Mouse (Mus musculus) right cerebral cortex, postnatal 14 days (tissue): ENCODE results near the gene Slc4a2.
"Not testable (repeated sequence)": the region's sequence is repeated elsewhere in the genome, so short reads cannot be mapped to it uniquely, and the experiment has no call there.

Source experiments
- DNase-seq: peaks from one replicate; pipeline ENCODE4 v3.0.0; 2022

Gene Slc4a2

DNA sequence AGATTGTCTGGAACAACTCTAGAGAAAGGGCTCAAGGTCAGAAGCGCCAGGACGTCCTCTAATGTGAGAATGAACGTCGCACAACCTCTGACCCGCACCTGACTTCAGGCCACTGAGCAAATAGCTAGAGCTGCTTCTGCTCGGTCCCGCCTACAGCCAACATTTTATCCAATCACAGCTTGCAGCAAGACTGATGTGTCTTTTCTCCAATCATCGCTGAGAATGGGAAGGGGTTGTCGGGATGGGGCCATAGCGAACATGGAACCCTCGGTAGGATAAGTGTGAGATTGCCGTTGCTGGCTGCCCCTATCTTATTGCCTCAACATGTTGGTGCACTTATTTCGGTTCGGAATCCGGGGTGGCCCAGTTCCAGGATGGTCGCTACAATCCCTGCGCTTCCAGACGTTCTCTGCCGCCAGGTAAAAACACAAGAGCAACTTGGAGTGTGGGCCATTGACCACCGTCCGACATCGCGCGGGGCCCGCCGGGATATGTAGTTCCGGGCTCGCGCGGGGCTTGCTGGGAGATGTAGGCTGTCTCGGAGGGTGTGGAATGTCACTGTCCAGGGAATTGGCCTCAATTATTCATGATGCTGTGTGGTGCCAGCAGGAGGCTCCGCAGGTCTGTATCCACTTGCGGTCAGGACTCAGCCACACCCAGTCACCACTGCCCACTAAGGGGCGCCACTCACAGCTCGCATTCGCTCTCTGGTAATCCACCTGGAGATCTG lies 29.3 kb upstream of the Slc4a2 start:
- peak; percentile 90 for DNase-seq

DNA sequence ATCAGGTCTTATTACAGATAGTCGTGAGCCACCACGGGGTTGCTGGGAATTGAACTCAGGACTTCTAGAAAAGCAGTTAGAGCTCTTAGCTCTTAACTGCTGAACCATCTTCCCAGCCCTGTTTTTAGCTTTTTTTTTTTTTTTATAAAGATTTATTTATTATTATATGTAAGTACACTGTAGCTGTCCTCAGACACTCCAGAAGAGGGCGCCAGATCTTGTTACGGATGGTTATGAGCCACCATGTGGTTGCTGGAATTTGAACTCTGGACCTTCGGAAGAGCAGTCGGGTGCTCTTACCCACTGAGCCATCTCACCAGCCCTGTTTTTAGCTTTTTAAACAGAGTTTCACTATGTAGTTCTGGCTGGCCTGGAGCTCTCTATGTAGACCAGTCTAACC lies 27.4 kb upstream of the Slc4a2 start:
- DNase-seq: not testable (repeated sequence)

DNA sequence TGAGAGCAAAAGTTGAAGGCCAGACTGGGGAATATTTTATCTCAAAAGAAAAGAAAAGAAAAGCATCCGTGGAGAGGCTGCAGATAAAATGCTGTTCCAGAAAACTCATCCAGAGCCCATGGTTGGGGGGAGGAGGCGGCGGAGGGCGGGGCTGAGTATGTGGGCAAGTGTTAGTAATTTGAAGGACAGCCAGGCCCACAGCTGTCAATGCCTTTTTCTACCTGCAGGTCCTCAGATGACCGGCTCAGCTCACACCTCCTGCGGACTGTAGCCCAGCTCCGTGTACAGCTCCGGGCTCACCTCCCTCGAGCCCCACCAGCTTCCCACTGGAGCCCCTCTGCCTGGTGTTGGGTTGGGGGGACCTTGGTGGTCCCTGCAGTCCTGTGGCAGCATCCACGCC lies 24.0 kb upstream of the Slc4a2 start:
- DNase-seq: no peak

DNA sequence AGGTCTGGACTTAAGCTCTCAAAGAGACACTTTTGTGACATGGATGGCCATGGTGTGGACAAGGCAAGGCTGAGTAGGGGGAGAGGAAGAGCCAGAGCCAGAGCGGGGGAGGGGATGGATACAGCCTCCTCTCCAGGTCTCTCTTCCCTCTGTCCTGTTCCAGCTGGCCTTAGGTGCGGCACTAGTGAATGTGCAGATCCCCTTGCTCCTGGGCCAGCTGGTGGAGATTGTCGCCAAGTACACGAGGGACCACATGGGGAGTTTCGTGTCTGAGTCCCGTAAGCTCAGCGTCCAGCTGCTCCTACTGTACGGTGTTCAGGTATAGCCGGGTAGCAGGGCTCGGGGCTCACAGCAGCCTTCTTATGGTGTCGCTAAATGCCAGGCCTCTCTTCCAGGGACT lies 23.3 kb upstream of the Slc4a2 start:
- DNase-seq: no peak

DNA sequence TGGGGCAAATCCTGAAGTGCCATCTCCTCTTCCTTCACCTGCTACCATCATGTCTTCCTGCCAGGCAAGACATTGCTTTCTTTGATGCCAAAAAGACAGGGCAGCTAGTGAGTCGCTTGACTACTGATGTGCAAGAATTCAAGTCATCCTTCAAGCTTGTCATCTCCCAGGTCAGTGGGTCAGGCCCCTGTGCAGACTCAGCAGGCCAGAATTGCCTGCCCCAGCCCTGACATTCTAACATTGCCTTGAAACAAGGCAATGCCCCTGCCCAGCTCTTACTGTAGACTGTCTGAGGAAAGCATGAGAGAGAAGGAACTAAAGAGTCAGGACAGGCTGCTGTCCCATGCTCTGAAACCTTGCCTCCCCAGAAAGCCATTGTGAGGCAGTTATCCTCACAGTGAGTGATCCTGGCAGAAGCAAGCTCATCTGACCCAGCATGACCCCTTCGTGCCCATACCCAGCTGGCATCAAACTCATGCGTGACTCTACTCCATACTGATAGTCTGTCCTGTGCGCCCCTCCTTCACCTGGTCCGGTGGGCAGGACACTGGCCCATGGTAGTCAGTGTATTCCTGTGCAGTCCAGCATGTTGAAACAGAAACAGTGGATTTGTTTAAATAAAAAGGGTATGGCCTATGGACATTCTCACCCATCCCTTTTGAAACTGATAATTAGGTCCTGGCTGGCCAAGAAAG lies 22.6 kb upstream of the Slc4a2 start:
- DNase-seq: no peak

DNA sequence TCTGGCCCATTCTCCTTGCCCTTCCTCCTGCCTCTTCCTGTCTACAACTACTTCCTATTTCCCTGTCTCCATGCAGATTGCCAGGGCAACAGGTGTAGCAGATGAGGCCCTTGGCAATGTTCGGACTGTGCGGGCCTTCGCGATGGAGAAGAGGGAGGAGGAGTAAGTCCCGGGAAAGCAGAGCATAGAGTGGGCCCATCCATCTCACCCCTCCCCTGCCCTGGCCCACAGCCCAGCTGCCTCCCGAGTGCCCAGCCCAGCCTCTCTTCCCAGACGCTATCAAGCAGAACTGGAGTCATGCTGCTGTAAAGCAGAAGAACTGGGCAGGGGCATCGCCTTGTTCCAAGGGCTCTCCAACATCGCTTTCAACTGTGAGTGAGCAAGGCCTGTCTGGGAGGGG lies 21.7 kb upstream of the Slc4a2 start:
- no peak for DNase-seq

DNA sequence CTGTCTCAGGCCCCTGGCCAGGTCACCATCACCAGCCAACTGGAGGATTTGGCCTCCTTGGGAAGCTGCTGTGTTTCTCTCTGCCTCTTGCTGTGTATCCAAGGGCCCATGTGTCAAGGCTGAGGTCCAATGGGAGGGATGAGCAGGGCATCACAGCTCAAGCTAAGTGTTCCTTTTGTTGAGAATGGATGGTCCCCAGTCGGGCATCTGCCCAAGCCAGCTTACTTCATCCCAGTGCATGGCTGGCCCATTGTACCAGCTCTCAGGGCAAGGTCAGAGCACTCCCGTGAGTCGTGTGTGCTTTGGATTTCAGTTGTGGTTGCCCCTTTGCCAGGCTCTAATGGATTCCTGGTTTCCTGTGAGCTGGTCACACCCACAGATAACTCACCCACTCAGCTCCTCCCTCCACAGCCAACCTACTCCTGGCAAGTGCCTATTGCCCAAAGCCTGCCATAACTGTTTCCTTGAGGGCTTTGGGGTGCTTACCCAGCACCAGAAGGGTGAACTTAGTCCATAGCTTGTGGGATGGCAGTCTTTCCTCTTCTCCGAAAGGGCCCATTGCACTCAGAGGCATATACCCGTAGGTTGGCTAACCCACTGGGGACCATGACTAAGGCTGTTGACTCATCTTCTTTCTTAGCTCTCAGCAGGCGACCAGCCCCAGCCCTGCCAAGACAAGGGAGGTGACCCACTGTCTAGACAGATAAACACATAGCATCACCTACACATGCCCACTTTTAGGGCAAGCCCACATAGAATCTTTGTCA lies 18.9 kb upstream of the Slc4a2 start:
- DNase-seq: no peak

DNA sequence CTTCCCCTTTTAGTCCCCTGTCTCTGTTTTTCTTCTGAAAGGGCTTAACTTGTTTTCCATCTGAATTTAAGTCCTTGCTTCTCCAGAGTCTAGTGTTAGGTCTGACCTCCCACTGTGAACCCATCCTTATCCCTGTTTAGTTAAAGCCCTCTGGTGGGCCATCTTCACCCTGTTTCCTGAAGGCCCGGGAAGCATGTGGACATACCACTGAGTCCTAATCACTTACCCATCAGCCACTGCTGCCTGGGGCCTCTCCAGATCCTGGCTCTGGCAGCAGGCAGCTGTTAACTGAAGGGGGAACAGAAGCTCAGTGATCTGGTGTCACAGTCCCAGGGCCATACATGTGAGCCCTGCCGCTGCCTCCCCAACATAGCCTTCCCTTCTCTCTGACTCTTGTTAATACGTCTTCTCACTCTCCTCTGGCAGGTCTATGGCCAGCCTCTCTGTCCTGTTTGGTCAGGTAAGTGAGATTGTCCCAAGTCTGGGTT lies 18.2 kb upstream of the Slc4a2 start:
- DNase-seq: no peak

DNA sequence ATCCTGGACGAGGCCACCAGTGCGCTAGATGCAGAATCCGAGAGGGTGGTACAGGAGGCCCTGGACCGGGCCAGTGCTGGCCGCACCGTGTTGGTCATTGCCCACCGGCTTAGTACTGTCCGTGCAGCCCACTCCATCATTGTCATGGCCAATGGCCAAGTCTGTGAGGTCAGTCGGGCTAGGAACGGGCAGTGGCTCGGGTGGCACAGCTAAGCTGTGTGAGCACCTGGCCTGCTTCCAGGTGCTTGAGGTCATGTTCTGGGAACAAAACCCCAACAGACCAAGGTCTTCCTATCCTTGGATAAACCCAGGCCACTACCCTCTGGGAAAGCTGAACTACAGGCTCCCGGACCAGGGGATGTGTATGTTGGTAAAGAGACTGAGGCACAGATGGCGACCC lies 15.0 kb upstream of the Slc4a2 start:
- no peak for DNase-seq

DNA sequence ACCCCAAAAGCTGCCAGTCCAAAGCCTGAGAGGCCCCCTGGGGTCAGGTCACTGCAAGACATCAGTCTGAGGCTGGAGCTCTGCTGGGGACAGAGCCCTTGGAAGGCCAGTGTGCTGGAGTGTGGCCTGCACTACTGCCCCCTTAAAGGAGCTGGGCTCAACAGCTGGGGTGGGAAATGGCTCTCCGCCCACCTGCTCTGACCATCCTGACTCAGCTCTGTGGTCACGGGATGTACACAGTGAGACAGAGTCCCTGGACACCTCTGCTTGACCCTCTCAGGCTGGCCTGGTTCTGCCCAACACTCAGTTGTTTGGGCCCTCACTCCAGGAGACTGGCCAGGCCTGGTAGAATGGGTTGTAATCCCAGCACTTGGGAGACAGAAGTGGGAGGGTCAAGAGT lies 14.2 kb upstream of the Slc4a2 start:
- no peak for DNase-seq

DNA sequence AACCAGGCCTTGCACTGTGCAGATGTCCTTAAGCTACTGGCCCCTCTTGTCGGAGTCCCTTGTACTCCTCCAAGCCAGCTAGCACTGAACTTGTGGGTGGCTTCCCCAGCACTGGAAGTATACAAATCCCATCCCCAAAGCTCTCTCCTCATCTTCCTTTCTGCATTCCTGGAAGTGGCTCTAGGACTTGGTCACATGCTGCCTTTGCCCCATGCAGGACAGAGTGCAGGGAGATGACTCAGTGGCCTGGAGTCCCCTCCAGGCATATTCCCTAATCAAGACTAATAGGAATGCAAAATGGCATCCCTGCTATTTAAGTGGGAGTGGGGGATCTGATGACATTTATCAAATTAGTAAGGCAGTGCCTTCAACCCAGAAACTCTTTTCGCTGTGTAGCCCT lies 11.6 kb upstream of the Slc4a2 start:
- no peak for DNase-seq

DNA sequence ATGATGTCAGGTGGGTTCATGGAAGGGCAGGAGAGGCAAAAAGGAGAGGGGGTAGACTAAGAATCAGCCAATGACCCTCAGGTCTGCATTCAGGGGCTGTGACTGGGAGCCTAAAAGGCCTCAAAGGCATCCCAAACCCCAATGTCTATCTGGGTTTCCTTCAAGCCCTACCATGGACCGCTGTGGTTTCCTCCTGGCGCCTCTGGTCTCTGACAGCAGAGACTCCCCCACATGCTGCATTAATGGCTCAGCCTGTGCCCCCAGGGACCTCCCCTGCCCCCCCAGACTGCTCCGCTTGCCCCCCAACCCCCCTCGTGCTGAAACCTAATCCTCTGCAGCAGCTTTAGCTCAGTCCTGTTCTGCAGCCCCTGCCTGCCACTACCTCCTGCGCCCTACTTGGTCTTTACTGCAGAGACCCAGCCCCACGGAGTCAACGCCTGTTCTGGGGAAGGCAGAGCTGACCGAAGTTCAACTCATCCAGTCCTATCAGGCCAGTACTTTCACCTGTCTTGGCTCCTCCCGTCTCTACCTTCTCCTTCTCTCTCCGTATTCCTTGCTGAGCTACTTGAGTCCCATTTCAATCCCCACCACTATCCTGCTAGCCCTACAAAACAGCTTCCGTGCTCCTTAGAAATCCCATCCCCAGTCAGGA lies 10.5 kb upstream of the Slc4a2 start, which contains the start of gene Asic3:
TSS of gene Asic3 (plus strand) at position 351 of the 652 bp plus-strand sequence.
- DNase-seq: no peak

DNA sequence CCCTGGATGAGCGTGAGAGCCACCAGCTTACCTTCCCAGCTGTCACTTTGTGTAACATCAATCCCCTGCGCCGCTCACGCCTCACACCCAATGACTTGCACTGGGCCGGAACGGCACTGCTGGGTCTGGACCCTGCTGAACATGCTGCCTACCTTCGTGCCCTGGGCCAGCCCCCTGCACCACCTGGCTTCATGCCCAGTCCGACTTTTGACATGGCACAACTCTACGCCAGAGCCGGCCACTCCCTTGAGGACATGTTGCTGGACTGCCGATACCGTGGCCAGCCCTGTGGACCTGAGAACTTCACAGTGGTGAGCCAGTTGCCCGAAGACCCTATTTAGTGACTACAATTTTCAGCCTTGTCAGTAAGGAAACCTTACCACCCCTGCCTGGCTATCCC lies 9.7 kb upstream of the Slc4a2 start:
- no peak for DNase-seq

DNA sequence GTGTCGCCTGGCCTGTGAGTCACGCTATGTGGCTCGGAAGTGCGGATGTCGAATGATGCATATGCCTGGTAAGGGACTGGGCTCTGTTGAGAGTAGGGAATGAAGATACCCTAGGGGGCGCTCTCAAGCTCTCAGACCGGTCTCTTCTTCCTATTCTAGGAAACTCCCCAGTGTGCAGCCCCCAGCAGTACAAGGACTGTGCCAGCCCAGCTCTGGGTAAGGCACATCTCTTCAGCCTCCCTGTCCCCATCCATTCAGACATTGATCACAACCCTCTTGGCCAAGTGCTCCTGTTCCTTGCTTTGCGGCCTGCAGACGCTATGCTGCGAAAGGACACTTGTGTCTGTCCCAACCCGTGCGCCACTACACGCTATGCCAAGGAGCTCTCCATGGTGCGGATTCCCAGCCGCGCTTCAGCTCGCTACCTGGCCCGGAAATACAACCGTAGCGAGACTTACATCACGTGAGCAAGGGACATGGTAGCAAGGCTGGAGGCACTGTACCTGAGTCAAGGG lies 7.4 kb upstream of the Slc4a2 start:
- DNase-seq: peak; percentile 67

DNA sequence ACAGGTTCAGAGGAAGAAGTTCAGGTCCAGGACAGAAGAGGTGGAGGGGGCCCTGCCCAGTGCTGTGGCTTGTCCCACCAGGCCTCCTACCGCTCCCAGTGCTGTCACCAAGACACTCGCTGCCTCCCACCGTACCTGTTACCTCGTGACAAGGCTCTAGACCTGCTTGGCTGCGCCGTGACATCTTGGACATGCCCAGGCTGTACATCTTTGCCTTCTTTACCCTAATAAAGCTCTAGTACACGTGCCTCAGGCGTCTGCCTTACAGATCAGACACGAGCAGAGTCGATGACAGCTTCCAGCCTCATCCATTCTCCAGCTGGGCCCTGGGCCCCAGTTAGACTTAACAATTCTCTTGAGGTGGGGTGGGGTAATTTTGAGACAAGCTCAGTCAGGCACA lies 6.0 kb upstream of the Slc4a2 start:
- DNase-seq: no peak

DNA sequence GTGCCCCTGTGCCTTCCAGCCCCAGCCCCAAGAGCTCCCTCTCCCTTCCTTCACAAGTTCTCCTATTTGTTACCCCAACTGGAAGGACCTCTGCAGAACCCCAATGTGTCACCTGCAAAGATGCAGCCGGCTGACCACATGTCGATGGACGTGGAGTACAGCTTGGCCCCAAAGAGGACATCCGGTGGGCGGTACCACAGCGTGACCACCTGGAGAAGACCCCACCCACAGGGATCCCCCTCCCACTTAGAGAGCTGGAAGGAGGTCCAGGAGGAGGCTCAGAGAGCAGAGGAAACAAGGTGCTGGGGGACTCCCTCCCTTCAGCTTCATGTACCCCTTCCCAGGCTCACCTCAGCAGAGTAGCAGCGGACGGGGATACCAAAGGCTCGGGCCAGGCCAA lies 3.3 kb upstream of the Slc4a2 start:
- DNase-seq: no peak

DNA sequence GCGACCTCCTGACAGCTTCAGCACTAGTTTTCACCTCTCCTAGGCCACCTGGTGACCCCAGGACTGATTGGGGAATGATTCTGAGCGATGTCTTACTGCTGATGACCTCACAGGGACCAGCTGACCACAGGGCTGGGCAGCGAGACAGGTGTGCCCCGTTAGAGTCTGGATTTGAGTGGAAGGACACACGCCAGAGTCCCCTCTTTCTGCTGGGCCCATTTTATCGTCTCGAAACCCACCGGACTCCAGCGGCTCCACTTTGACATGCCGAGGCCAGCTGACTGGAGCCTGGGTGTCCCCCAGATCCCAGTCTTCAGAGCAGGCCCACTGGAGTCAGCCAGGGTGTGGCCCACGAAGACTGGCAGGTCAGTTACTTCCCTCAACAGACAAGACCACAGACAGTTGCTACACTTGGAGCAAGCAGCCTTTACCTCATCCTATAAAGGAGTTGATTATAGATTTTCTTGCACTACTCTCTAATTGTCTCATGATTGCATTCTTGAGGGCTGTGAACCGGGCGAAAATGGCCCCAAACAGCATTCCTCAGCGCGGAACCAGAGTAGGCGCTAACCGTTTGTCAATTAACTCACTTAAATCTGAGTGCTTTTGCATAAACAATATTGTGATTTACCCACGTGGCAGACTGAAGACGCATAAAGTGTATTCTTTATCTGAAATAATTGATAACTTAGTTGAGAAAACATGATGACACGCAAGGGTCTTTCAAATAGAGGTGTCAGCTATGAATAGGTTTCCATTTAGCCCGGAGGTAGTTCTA lies 556 bp downstream of the Slc4a2 start:
- no peak for DNase-seq

DNA sequence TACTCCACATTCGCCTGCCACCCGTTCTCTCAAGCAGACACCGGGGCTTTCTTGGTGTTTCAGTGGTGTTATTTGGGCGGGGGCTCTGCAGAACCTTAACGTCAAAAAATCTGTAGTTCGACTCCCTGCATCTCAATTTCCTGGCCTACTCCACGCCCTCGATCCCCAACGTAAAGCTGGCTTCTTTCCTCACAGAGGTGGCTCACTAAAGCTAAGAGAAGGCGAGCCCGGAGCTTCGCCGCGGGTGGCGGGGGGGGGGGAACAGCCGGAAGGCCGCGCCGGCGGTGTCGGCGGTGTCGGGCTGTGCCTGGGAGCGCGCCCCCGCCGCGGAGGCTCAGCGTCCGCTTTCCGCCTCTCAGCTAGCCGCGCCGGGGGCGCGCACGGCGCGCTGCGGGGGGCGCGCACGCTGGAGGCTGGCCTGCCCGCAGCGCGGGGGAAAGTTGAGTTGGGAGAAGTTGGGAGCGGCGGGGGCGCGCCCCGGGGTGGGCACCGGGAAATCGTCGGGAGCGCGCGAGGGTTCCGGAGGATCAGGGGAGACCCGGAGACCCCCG lies 1.3 kb downstream of the Slc4a2 start:
- DNase-seq: peak; percentile 79

DNA sequence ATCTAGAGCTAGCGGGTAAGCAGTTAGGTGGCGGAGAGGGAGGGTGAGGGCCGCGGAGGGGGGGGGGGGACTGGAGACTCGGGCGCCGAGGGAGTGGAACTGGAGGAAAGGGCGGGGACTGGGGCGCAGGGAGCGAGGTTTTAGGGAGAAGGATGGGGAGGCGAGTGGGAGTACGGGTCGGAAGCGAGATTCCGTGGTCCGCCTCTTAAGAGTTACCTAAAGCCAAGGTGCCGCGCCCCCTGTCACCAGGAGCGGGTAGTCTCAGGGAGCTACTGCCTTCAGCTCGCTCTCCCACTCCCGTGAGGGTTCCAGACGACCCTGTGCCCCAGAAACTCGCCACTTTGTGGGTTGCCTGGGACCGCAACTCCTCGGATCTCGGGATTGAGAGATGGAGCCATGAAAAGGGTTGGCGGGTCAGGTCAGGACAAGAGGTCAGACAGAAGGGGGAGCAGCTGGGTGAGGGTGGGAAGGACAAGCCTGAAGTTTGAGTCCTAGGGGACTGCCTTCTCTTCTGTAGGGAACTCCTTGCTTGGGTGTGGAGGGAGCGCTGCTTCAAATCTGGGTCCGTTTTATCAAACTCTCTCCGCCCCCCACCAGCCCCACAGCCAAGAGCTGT lies 1.9 kb downstream of the Slc4a2 start:
- DNase-seq: no peak

DNA sequence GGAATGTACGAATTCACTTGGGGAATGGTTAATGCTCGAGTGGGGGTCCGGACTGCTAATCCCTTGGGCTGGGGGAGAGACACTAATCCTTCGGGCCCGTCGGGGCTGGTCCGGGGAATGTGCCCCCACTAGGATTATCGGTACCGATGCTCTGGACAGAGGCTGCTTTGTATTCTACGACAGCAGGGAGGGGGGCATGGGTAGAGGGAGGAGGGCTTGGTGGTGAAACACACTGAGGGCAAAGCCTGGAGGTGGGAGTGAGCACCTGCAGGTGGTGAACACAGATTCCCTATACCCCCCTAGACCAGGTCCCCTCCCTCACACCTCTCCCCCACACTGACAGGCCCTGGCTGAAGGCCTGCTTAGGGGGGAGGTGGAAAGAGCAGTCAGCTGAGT lies 2.4 kb downstream of the Slc4a2 start:
- DNase-seq: no peak

DNA sequence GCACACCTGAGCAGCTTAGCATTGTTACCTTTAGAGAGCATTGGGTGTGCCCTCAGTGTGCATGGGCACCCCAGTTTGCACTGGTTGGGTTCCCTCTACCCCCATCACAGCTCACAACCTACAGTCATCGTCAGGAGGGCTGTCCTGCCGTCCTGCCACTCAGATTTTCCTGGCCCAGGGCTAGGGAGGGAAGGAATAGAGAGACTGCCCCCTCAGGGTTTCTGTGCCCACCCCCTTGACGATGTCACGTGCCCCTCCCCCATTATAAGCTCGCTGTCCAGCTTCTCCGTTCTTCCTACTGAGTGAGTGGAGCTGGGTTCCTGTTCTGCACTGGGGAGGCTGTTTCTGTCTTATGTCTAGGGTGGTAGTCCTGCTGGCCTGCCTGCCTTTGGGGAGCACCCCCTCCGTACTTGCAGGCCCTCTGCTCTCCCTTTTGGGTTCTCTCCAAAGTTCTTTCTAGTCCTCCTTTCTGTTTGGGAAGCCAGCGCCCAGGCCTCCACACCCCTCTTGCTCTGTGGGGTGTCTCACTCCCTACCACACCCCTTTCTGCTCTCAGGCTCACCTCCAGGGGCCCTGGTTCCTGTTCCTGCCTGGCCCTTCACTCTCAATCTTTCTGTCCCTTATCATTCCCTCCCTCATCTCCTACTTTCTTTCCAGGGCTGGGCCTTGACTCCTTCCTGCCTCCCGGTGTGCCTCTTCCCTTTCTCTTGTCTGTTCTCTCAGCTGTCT lies 3.1 kb downstream of the Slc4a2 start:
- DNase-seq: no peak
